Mouse (Mus musculus) CH12.LX (cell line): ENCODE data around the gene 2310033P09Rik.

ENCODE experiments used
- POLR2A ChIP-seq: IDR thresholded peaks from 2 replicates; pipeline ENCODE4 v1.6.1; 2011; ENCODE audit warnings: low read depth, mild to moderate bottlenecking, improper control_type of control experiment, low read length
- ZMIZ1 ChIP-seq: IDR thresholded peaks from 2 replicates; pipeline ENCODE4 v1.6.1; 2012; ENCODE audit warnings: low read depth, mild to moderate bottlenecking, inconsistent platforms, low read length, improper control_type of control experiment

GRCm38 (mm10) chr11:59209580-59209979 is 1.5 kb downstream of the 2310033P09Rik start:
- no peak for TF ChIP-seq POLR2A
- no peak for TF ChIP-seq ZMIZ1
